Mouse (Mus musculus) thymus, adult 2 months (tissue): Measurements from ENCODE around the gene Prss27.

Experiments used
- CTCF ChIP-seq: fragments of 200-500 bp; IDR thresholded peaks from 2 replicates; pipeline ENCODE4 v1.5.1; 2012; ENCODE audit warnings: mild to moderate bottlenecking, control low read depth, low read length, moderate library complexity, borderline replicate concordance; ENCODE audit not compliant: control insufficient read depth, poor library complexity, insufficient read depth; ENCODE audit errors: extremely low read depth
- POLR2A ChIP-seq: fragments of 200-500 bp; IDR thresholded peaks from 2 replicates; pipeline ENCODE4 v1.6.1; 2012; ENCODE audit warnings: mild to moderate bottlenecking, low read length, control low read depth, moderate library complexity; ENCODE audit not compliant: control insufficient read depth, poor library complexity, insufficient read depth; ENCODE audit errors: extremely low read depth

- TF ChIP-seq CTCF, result no peak
- TF ChIP-seq POLR2A, result no peak
These were observed 30.6 kb upstream of the Prss27 start for GRCm38 (mm10) chr17:24007391-24007790.
